Mouse (Mus musculus) layer of hippocampus, adult 18-20 months (tissue): ENCODE data around the gene C2cd5. TPM values are rescaled to one million over a fixed set of nuclear protein-coding genes. Genes with fewer than 3 reads are reported as not detected.
"Not testable (repeated sequence)": the region's sequence is repeated elsewhere in the genome, so short reads cannot be mapped to it uniquely, and the experiment has no call there.

ENCODE experiments used
- DNase-seq, 2 experiments: peaks; one replicate each; pipeline ENCODE4 v3.0.0; 2022; ENCODE audit warnings: low spot score in 2 of 2
- long read RNA-seq: library from polyadenylated mRNA; stranded (forward); transcript quantifications from one replicate; pipeline ENCODE4 v2.0.0, GENCODE M21; 2021
- total RNA-seq, 2 experiments: library from RNA; stranded (reverse); gene quantifications; 2 replicates each; pipeline ENCODE4 v1.2.3; 2021

Gene C2cd5
- 10 to 100 TPM; 85.2 to 88.4 TPM for total RNA-seq
- long read RNA-seq, full-length matches to known transcripts = 5 of 43 reads
- long read RNA-seq, partial matches to known transcripts = 7 of 43 reads
- long read RNA-seq, other reads (novel, unspliced or antisense) = 31 of 43 reads

GRCm38 (mm10) chr6:143099681-143100382 lies at the start of gene C2cd5:
Gene C2cd5, minus strand, starts transcription at chr6:143100141.
- DNase-seq = peak; percentile 96 to 97

GRCm38 (mm10) chr6:143148868-143149267 lies 48.9 kb upstream of the C2cd5 start:
- no peak for DNase-seq

GRCm38 (mm10) chr6:143146756-143147155 lies 46.8 kb upstream of the C2cd5 start:
- DNase-seq = no peak

- no peak for DNase-seq
Observed at GRCm38 (mm10) chr6:143145051-143145450, 45.1 kb upstream of the C2cd5 start.

GRCm38 (mm10) chr6:143144556-143144955 lies 44.6 kb upstream of the C2cd5 start:
- no peak for DNase-seq

GRCm38 (mm10) chr6:143143775-143144273 lies 43.9 kb upstream of the C2cd5 start:
- peak in 1 of 2 experiments; percentile 31 for DNase-seq

- no peak for DNase-seq
Observed at GRCm38 (mm10) chr6:143143321-143143720, 43.4 kb upstream of the C2cd5 start.

GRCm38 (mm10) chr6:143142861-143143260 lies 42.9 kb upstream of the C2cd5 start:
- DNase-seq = no peak

- DNase-seq = not testable (repeated sequence)
Observed at GRCm38 (mm10) chr6:143141624-143142592, 42.0 kb upstream of the C2cd5 start.

- no peak for DNase-seq
Observed at GRCm38 (mm10) chr6:143140884-143141283, 40.9 kb upstream of the C2cd5 start.

GRCm38 (mm10) chr6:143139417-143139816 lies 39.5 kb upstream of the C2cd5 start:
- DNase-seq = no peak

GRCm38 (mm10) chr6:143137341-143137740 lies 37.4 kb upstream of the C2cd5 start:
- DNase-seq = no peak

- DNase-seq = no peak
Observed at GRCm38 (mm10) chr6:143136688-143137087, 36.7 kb upstream of the C2cd5 start.

- DNase-seq = no peak
Observed at GRCm38 (mm10) chr6:143135097-143135496, 35.2 kb upstream of the C2cd5 start.

- no peak for DNase-seq
Observed at GRCm38 (mm10) chr6:143133150-143133549, 33.2 kb upstream of the C2cd5 start.

- DNase-seq = no peak
Observed at GRCm38 (mm10) chr6:143131895-143132652, 32.1 kb upstream of the C2cd5 start.

- no peak for DNase-seq
Observed at GRCm38 (mm10) chr6:143130411-143130810, 30.5 kb upstream of the C2cd5 start.

GRCm38 (mm10) chr6:143129952-143130351 lies 30.0 kb upstream of the C2cd5 start:
- no peak for DNase-seq

- DNase-seq = no peak
Observed at GRCm38 (mm10) chr6:143129466-143129865, 29.5 kb upstream of the C2cd5 start.

GRCm38 (mm10) chr6:143125721-143126120 lies 25.8 kb upstream of the C2cd5 start:
- no peak for DNase-seq

- DNase-seq = no peak
Observed at GRCm38 (mm10) chr6:143119325-143119724, 19.4 kb upstream of the C2cd5 start.
